Mouse (Mus musculus) ES-Bruce4 (cell line): ENCODE measurements around the gene Cdkal1.

Source experiments
- CTCF ChIP-seq: IDR thresholded peaks from one replicate; pipeline ENCODE4 v1.8.1; 2011; ENCODE audit warnings: low read depth, low read length
- POLR2A ChIP-seq: IDR thresholded peaks from one replicate; pipeline ENCODE4 v1.8.1; 2011; ENCODE audit warnings: low read length; ENCODE audit not compliant: insufficient read depth

DNA sequence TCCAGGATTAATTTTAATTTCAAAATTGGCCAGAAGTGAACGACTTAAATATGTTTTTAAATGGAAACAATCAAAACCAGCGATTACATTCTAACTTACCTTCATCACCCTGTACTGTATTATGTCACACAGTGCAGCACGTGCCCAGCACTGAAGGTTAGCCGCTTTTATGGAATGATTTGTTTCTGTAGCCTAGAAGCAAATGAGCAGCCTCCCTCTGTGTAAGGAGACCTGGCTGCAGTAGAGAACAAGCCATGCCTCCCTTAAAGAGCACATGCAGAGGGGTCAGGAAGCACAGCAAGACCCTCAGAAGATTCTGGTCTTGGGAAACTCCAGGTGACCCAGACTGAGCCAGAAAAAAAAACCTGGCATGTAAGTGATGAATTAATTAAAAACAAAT is 459.8 kb downstream of the Cdkal1 start:
- TF ChIP-seq CTCF (no peak), POLR2A (no peak)
